Mouse (Mus musculus) small intestine, adult 2 months (tissue): ENCODE data around the gene Nmrk1. TPM values are rescaled to one million over a fixed set of nuclear protein-coding genes. Genes with fewer than 3 reads are reported as not detected.

Experiments
- H3K27ac ChIP-seq: fragments of 200-500 bp; 2 replicates; pipeline ENCODE4 v1.5.1; 2012; ENCODE audit warnings: low read depth, low read length, control low read depth, inconsistent platforms; ENCODE audit not compliant: insufficient read depth
- H3K27me3 ChIP-seq: fragments of 200-500 bp; 2 replicates; pipeline ENCODE4 v1.6.1; 2012; ENCODE audit warnings: mild to moderate bottlenecking, moderate library complexity, low read length, inconsistent platforms; ENCODE audit not compliant: control insufficient read depth, insufficient read depth
- H3K36me3 ChIP-seq: fragments of 200-500 bp; 2 replicates; pipeline ENCODE4 v1.6.1; 2012; ENCODE audit warnings: mild to moderate bottlenecking, low read length, control low read depth, inconsistent platforms; ENCODE audit not compliant: control insufficient read depth, insufficient read depth
- H3K4me1 ChIP-seq: fragments of 200-500 bp; 2 replicates; pipeline ENCODE4 v1.6.1; 2012; ENCODE audit warnings: low read length, inconsistent platforms, mixed read lengths; ENCODE audit not compliant: control insufficient read depth, insufficient read depth, insufficient read length
- H3K4me3 ChIP-seq: fragments of 200-500 bp; 2 replicates; pipeline ENCODE4 v1.5.1; 2012; ENCODE audit warnings: low read depth, mild to moderate bottlenecking, control low read depth, inconsistent platforms, low read length, moderate library complexity
- CTCF ChIP-seq: fragments of 200-500 bp; IDR thresholded peaks from 2 replicates; pipeline ENCODE4 v1.5.1; 2012; ENCODE audit warnings: low read depth, mild to moderate bottlenecking, control low read depth, inconsistent platforms, low read length, moderate library complexity, mixed read lengths; ENCODE audit not compliant: insufficient replicate concordance, insufficient read length; ENCODE audit errors: extremely low read depth
- POLR2A ChIP-seq: fragments of 200-500 bp; IDR thresholded peaks from 2 replicates; pipeline ENCODE4 v1.6.1; 2012; ENCODE audit warnings: low read depth, mild to moderate bottlenecking, control low read depth, inconsistent platforms, low read length, moderate library complexity
- WGBS: fragments of 180-500 bp; shearing (Covaris S2); methylation state at CpG from one replicate; pipeline ENCODE4 v1.1.7; 2018; 5-methylcytosine and 5-hydroxymethylcytosine counted together
- polyA plus RNA-seq: library from polyadenylated mRNA; depleted of rRNA; stranded (reverse); fragments of >200 nt; gene quantifications from 2 replicates; pipeline ENCODE4 v1.2.3, GENCODE M21; 2012; rRNA removed

The Nmrk1 gene
- polyA plus RNA-seq, 1 experiment, result 2.3 TPM

DNA sequence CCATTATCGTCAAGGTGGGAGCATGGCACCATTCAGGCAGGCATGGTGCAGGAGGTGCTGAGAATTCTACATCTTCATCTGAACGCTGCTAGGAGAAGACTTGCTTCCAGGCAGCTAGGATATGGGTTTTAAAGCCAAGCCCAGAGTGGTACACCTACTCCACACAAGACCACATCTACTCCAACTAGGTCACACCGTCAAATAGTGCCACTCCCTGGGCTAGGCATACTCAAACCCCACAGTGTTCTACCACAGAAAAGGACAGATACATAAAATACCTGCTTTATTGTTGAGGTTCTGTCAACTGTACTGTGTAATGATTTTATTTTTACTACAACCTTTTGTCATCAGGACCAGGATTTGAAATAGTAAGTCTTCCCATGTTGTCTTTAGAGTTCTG lies 63.4 kb downstream of the Nmrk1 start:
- TF ChIP-seq POLR2A (no peak), CTCF (no peak)
- Histone ChIP-seq H3K4me3 (no peak overlapping the region), H3K36me3 (peaks cover 9% of the 10 kb centered on the region), H3K27me3 (no peaks in the 10 kb centered on the region), H3K4me1 (no peaks in the 10 kb centered on the region), H3K27ac (no peak overlapping the region)
- 90% methylated on average over 3 of the region's 3 CpGs for WGBS

DNA sequence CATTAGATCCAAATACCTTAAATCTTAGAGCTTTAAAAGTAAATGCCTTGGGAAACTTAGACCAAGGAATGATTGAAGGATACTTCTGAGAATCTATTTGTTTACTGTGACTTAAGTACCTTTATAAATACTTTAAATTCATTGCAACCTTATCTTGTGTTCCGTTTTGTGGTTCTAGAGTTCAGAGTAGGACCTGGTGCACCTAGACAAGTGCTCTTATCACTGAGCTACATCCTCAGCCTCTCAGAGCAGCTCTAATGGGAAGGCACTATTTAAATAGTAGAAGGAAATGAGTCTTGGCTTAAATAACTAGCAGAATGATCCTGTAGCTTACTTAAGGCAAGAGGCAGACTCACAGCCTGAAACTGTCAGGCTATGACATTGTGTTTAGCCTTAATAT lies 63.8 kb downstream of the Nmrk1 start:
- TF ChIP-seq POLR2A, result no peak
- no peak for TF ChIP-seq CTCF
- no peak overlapping the region for H3K27ac ChIP-seq
- H3K27me3 ChIP-seq, result no peaks in the 10 kb centered on the region
- no peak overlapping the region for H3K4me3 ChIP-seq
- 73% methylated on average over 1 of the region's 1 CpGs for WGBS
- no peaks in the 10 kb centered on the region for H3K4me1 ChIP-seq
- H3K36me3 ChIP-seq, result peaks cover 9% of the 10 kb centered on the region

Other genes with a start within 250 kb of the Nmrk1 start
- gene Ostf1, start 127 bp upstream of the Nmrk1 start, polyA plus RNA-seq, result 27.2 and 52.6 TPM in 2 replicates
- gene Carnmt1, start 38.8 kb downstream of the Nmrk1 start, polyA plus RNA-seq, result 3.3 and 5.0 TPM in 2 replicates
- gene D030056L22Rik, start 81.2 kb downstream of the Nmrk1 start, polyA plus RNA-seq, result 5.7 and 8.4 TPM in 2 replicates
- 0.04 and 0.29 TPM in 2 replicates for gene Trpm6, start 118.0 kb downstream of the Nmrk1 start, polyA plus RNA-seq